Mouse (Mus musculus) cerebellum, adult (tissue): ENCODE data around the gene Ctnna3.
A peak's percentile ranks its signal among the peaks of the same experiment; 100 is the strongest.

Experiments used
- ATAC-seq: cut with Nextera tagmentation; 2 replicates; pipeline ENCODE4 v1.9.2; 2017; ENCODE audit warnings: mild to moderate bottlenecking, moderate library complexity, mixed read lengths; ENCODE audit not compliant: insufficient number of reproducible peaks, low FRiP score, low TSS enrichment

Gene Ctnna3

DNA sequence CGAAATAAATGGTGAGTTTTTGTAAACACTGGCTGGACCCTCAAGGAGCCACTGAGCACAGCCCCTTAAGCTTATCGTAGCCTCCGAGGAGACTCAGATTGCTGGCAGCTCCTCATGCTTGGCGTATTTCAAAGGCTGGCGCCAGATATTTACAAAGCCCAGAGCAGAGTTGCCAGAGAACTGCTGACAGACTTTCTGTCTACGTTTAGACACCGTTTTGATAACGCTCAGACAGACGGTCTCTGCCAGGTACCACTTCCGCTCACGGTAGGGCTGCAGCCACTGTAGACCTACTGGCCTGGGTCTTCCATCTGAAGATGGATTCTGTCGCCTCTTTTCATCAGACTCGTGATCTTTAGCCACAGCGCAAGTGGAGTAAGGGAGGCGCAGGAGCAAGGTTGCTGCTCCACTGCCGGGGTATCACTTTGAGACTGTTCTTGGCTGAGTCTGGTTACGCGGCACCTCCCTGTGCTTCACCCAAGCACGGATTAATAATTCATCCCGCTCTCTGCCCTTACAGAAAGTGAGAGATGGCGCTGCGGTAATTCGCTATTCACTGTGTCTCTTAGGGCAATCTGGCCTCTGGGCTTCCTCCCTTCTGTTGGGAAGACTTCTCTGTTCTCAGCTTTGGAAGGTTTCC lies 456.7 kb downstream of the Ctnna3 start:
- ATAC-seq = no peak

DNA sequence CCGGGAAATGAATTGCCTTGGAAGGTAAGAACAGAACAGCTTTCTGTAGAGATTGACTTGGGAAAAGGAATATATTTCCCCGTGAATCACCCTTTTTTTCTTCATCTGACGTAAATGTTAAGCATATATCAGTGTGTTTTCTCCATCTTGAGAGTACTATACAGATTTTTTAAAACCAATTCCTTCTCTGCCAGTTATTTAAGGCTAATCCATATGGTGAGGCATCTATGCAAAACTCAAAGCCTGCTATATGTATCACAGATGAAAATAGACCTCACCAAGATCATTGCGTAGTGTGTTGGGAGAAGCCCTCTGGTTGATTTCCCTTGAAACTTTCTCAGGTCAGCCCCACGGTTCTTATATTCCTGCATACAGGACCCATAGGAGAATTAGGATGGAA lies 464.7 kb downstream of the Ctnna3 start:
- ATAC-seq = no peak

DNA sequence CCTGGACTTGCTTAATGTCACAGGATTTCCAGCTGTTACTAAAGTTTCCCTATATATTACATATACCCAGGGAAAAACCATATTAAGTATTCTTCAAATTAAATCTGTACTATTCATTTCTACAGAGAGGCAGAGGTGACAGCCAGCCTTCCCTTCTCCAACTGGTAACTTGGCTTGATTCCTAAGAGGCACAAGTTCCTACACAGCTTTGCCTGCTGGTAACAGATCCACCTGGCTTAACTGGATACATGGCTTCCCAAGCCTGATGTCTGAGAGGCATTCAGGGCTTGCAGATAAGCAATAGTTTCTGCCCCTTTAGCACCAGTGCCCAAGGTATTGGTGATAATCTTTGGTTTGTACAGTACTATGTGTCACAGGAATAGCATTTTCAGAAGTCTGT lies 470.0 kb downstream of the Ctnna3 start:
- 0 out of 2 replicates have a peak, but pooled peaks have one; percentile 64 for ATAC-seq

DNA sequence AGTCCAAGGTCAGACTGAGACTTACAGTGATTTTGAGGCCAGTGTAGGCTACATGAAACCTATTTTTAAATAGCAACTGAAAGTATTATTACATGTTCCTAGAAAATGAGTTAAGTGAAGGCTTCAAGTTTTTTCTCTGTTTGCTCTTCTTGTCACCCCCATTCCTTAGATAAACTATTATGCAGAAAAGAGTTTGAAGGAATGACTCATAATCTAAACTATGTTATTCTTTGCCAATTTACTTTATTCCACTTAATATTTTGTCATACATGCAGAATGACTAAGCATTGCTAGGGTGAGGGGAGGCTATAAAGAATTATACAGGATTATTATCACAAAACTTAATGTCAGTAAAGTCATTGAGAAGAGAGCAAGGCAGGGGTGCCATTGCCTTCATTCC lies 479.0 kb downstream of the Ctnna3 start:
- ATAC-seq = no peak

DNA sequence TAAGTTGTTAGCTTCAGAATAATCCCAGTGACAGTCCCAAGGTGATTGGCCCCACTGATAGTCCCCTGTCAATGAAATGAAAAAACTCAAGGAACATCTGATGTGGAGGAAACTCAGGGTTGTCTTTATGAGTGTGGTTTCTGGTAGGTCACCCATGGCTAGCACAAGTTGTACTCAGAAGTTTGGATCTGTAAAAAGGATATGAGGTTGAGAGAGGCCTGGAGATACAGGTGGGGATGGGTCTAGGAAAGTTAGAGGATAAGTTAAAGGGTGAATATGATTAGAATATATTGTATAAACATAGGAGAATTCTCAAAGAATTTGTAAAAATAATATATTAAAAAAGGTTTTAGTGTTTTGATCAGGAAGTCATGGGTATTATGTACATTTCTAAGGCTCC lies 497.4 kb downstream of the Ctnna3 start, which contains the start of gene Gm10118:
Gene Gm10118 (minus strand): TSS at position 101 of the 400 bp plus-strand sequence.
- ATAC-seq = no peak

DNA sequence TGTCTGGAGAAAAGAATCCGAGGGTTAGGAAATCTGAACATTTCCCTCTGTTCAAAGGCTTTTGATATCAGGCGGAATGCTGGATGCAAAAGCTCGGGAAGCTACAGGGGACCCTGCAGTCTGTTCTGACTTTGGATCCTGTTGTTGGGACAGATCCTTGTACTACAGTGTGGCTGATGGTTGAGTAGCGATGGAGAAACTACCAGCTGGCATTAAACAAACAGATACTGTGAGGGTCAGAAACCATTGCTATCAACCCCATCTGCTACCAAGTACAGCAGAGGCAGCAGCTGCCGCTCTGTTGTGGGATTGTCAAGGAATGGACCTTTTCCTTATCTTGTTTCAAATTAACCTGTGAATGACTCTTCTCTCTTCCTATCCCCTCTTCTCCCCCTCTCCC lies 504.0 kb downstream of the Ctnna3 start:
- peak; percentile 76 for ATAC-seq

DNA sequence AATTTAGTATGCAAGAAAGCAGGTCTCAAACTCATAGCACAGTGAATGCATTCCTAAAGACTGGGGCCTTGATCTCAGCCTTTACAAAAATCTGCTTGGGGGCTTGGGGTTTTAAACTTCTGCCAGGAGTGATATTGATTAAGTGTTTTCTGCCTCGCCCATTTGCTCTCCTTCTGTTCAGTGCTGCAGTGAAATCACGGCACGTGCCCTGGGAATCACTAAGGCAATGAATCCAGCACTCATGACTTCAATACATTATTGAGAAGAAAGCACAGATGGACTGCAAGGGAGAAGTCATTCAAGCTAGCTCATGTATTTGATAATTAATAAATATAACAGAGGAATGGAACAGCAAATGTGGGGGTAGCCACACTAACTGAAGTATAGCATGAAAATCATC lies 515.6 kb downstream of the Ctnna3 start:
- ATAC-seq = no peak

DNA sequence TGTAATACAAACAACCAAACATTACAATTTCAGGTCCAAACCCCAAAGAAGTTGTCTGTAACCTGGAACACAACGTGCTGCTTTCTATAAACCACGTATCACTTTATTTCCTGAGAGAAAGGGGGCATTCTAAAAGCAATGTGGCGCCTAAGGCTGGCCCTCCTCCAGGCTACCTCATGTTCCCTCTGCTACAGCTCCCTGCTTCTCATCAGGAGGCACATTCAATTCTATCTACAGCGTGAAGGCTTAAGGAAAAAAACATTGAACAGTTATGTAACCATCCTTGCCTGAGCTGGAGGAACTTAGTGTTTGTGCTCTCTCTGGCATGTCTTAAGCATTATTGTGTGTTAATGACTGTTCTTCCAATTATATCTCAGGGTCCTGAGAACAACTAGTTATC lies 517.4 kb downstream of the Ctnna3 start:
- peak; percentile 75 for ATAC-seq

DNA sequence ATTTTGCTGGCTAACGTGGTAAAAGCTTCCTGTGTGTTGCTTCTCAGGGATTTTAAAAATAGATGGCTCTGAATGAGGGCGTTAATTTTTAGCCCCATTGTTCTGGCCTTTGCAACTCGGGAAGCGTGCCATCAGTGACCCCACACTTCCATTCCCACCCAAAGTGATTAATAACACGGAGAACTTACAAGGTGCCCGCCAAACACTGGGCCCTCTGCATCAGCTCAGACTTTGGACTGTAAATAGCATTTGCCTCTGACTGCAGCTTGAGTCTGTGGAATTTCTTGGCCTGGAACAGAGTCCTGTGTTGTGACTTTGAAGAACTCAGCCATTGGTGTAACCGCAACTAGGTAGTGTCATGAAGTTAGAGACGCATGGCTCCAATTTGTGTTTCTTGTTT lies 521.0 kb downstream of the Ctnna3 start:
- no peak for ATAC-seq

DNA sequence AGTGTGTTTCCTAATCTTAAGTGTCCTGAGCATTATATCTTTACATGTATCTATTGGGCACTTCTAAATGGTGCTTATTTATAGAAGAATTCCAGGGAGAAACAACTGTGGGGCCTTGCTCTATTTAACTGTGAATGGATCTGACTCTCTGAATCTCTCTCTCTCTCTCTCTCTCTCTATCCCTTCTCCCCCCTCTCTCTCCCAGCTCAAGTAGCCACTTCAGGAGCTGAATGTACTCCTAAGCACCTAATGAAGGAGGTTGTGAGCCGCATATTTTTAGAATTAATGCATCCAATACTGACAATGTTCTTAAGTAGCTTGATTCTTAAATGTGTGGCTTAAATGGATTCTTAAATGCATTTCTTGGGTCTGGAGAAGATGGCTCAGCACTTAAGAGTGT lies 521.6 kb downstream of the Ctnna3 start:
- ATAC-seq = no peak

DNA sequence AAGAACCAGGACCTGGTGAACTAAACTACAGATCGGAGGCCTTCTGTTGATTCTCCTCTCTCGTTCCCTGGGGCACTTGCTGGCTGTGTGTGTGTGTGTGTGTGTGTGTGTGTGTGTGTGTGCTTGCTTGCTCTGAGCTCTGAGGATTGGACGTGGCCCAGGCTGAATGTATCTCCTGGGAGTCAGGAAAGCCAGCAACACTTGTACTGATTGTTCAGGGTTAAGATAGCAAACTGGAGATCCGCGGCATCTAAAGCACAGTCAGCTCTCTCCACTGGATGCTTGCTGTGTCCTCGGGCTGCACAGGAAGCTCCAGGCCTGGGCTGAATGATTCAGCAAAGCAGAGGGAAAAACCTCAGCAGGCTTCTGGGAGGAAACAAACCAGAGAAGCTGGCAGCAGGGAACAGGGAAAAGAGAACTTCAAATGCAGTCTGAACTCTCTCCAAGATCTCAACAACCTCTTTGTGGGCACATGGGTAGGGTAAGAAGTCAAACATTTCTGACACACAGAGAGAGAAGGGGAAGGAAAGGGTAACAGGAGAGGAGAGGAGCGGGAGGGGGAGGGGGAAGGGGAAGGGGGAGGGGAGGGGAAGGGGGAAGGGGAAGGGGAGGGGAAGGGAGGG lies 524.5 kb downstream of the Ctnna3 start:
- ATAC-seq = peak; percentile 79

DNA sequence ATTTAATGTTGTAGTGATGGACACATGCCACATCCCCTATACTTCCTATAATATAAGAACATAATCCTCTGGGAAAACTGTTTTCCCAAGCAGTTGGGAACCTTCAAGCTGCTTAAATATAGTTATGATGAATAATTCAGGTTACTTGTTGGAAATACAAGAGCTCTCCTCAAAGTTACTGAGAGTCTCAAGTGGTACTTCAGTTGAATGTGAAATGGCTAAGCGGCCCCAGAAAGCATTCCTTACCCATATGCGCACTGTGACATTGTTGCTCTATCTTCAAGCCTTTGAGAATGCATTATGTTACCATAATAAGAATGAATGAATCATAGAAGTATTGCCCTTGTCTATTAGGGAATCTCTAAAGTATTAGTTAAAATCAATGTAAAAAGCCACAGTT lies 542.4 kb downstream of the Ctnna3 start:
- no peak for ATAC-seq

DNA sequence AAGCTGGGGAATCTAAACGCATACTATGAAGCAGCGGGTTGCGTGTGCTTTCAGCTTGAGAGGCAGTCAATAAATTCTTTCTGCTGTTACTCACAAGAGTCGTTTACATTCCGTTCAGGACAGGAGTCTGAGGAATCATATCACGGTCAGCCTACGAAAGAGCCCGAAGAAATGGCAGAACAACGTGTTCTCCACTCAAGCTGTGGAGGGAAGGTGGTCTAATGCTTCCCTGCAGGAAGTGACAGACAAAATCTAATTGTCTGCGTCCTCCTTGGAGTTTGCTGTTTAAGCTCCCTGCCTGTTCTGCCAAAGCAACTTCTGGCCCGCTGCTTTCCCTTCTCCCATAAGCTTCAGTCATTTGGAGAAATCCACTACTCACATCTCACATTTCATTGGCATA lies 548.2 kb downstream of the Ctnna3 start:
- no peak for ATAC-seq

DNA sequence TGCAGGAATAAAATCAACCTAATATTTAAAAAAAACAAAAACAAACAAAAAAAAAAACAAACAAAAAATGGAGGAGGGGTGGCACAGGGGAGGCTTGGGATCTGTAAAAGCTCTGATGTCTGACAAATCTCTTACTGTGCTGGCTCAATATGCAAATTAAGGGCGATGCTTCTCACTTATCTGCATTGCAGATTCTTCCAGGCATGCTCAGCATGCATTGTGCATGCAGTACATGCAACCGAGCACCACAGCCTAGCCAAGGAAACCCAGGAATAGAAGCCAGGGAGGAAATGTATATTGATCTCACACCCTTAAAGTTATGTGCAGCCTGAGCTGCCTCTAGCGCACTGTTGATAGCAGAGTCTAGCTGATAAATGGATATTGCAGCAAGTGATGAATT lies 548.6 kb downstream of the Ctnna3 start:
- ATAC-seq = no peak

DNA sequence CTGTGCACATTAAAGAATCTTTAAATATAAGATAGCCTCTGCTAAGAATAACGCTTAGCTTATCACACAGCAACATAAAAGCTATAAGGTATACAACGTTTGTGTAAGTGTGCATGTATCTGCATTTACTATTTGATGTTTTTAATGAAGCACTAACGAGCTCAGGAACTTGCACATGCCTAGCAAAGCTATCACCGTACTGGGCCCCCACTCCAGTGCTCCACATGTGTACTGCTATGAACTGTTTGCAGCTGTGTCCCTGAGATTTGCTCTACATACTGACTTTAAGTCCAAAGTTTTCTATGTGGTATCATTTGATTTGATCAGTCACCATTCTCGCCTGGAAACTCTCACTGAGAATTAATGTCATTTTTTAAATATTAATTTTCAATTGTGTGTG lies 549.1 kb downstream of the Ctnna3 start:
- no peak for ATAC-seq

DNA sequence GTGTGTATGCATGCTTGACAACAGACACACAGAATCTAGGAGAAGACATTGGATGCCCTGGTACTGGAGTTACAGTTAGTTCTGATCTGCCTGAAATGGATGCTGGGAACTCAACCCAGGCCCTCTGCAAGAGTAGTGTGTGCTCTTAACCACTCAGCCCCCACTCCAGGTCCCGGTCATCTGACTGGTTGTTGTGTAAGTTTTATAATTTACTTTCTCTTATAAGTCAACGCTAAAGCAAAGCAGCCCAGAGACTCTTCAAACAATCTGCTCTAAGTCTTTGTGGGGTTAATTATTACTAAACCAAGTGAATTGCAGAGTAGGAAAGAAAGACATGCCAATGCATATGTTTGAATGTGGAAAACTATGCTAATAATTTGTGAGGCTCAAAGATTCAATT lies 549.5 kb downstream of the Ctnna3 start:
- no peak for ATAC-seq

DNA sequence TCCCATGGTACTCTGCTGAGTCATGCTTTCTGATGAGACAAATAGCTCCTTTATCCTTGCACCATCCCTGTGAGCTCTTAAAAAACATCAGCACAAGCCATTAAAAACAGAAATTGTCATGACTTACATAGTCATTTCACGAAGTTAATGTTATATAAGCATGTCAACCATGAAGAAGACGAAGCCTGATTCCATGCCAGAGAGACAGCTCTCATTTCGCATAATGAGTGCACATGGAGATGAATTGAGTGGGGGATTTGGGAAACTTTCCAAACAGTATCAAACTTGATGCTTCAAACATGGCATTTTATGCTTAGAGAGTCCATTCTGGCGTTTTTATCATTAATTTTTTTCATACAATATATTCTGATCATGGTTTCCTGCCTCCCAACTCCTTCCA lies 555.7 kb downstream of the Ctnna3 start:
- no peak for ATAC-seq

DNA sequence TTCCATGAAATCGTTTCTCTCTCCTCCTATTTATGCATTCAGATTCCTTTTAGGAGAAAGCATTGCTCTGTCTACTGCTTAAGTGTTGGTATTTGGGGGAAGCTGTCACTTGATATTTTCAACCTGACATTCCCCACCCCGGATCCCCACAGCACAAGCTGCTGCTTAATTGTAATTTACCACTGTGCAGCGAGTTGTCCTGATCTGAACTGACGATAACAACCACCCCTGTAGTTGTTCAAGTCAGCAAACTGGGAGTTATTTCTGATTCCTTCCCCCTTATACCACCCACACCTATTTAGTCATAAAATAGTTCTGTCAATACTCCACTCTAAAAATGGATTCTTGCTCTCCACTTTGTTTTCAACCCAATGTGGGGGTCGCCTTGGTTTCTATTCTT lies 564.4 kb downstream of the Ctnna3 start:
- no peak for ATAC-seq

DNA sequence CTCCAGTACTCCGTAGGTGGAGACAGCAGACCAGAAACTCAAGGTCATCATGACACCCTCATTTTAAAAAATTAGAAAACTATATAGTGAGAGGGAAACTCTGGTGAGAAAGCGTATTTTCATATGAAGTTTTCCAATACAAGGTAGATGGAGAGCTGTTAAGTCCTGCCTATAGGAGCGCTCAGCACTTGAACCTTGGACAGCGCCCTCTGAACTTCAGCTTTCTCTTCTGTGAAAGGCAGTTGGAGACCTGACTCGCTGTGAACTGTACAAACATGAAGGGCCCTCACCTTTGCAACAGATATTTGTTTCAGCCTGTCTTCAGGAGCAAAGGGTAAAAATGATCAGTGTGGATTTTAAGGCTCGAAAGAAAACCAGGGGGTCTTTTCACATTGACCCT lies 571.6 kb downstream of the Ctnna3 start:
- no peak for ATAC-seq

DNA sequence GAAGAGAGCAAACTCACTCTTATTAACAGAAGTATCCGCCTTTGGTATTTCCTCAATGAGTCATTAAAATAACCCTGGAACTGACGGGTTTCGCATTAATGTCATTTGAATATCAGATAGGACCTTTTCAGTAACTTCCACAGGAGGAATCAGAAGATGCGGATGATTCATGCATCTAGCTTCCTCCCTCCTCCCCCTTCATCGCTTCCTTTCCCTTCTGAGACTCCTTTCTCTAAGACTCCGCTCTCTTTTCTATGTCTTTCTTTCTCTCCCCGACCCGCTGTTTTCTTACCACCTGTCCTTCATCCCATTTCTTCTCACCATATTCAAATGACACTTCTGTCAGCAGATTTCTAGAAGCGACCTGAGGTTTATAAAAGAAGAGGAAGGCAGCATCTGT lies 572.1 kb downstream of the Ctnna3 start:
- no peak for ATAC-seq

DNA sequence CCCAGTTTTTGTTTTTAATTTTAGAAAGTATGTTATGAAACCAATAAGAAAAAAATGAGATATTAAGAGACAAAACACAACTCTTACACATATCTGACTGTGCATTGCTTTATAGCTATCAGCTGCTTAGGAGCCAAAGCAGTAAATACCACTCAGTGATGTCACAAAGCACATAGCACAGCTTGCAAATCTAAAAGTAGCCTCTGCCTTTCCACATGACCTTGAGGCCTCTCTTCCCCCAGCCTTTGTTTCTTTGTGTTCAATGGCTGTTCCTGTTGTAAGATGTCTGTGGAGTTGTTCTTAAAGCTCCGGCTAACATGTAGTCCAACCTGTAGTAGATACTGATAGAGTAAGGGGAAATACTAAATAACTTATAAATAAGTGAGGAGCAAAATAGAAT lies 590.4 kb downstream of the Ctnna3 start:
- no peak for ATAC-seq

DNA sequence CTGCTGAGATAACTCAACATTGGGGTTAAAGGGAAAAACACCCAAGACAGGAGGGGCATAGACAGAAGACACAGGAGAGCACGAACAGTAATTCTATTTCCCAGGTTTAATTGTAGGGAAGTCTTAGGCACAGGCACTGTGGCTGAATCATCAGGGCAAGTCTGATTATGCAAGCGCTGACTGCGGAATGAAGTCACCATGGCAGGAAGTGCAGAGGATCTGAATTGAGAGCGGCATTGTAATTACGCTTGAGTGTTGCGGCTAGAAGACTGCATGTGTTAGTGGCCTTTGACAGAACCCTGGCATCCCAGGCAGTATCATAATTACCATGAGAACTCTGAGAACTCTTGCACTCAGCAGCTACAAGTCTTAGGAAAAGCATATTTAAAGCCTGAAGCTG lies 593.4 kb downstream of the Ctnna3 start:
- peak; percentile 68 for ATAC-seq
